Mouse (Mus musculus): ENCODE results near the gene Arap2. TPM values are rescaled to one million over a fixed set of nuclear protein-coding genes. Genes with fewer than 3 reads are reported as not detected.

The Arap2 gene
- polyA plus RNA-seq, 1 experiment = 2.7 TPM

- no peak for TF ChIP-seq CTCF (IDR thresholded peaks at IDR 0.05; ENCODE audit: control insufficient read depth, insufficient read depth, insufficient replicate concordance, low read depth, low read length)
- TF ChIP-seq POLR2A (IDR thresholded peaks at IDR 0.05; ENCODE audit: control insufficient read depth, low read depth, low read length) = no peak
- H3K4me3 ChIP-seq (ENCODE audit: control insufficient read depth, low read depth, low read length) = no peak overlapping the region
- no peaks in the 10 kb centered on the region for H3K36me3 ChIP-seq (ENCODE audit: control insufficient read depth, insufficient read depth, low read length)
- H3K27ac ChIP-seq (ENCODE audit: control insufficient read depth, insufficient read depth, low read depth, low read length) = no peak overlapping the region
- H3K27me3 ChIP-seq (ENCODE audit: control insufficient read depth, insufficient read depth, low read length) = no peaks in the 10 kb centered on the region
- H3K4me1 ChIP-seq (ENCODE audit: control insufficient read depth, insufficient read depth, low read length) = no peaks in the 10 kb centered on the region
These were observed 100.6 kb downstream of the Arap2 start for GRCm38 (mm10) chr5:62665329-62665728.

GRCm38 (mm10) chr5:62664847-62665246, 101.1 kb downstream of the Arap2 start:
- Histone ChIP-seq H3K27me3 (ENCODE audit: control insufficient read depth, insufficient read depth, low read length) (no peaks in the 10 kb centered on the region), H3K36me3 (ENCODE audit: control insufficient read depth, insufficient read depth, low read length) (no peaks in the 10 kb centered on the region), H3K4me1 (ENCODE audit: control insufficient read depth, insufficient read depth, low read length) (no peaks in the 10 kb centered on the region), H3K4me3 (ENCODE audit: control insufficient read depth, low read depth, low read length) (no peak overlapping the region), H3K27ac (ENCODE audit: control insufficient read depth, insufficient read depth, low read depth, low read length) (no peak overlapping the region)
- TF ChIP-seq CTCF (IDR thresholded peaks at IDR 0.05; ENCODE audit: control insufficient read depth, insufficient read depth, insufficient replicate concordance, low read depth, low read length) (no peak), POLR2A (IDR thresholded peaks at IDR 0.05; ENCODE audit: control insufficient read depth, low read depth, low read length) (no peak)

DNA sequence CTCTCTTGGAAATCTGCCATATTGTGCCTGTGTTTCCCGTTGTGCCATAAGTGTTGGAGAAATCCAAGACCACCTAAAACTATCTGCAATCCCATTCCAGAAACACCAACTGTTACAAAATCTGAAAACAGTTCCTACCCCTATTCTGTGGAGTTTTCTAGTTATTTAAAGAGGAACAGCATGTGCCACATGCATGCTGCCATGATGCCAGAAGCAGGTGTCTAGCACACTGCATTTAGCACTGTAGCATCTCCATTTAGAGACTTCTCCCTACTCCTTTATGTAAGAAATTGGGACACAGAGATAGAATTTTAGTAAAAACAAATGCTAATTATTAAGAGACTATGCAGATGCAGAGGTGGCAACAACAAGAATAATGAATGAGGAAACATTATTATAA, 102.8 kb downstream of the Arap2 start:
- H3K27me3 ChIP-seq (ENCODE audit: control insufficient read depth, insufficient read depth, low read length) = no peaks in the 10 kb centered on the region
- no peak overlapping the region for H3K4me3 ChIP-seq (ENCODE audit: control insufficient read depth, low read depth, low read length)
- H3K36me3 ChIP-seq (ENCODE audit: control insufficient read depth, insufficient read depth, low read length) = no peaks in the 10 kb centered on the region
- TF ChIP-seq CTCF (IDR thresholded peaks at IDR 0.05; ENCODE audit: control insufficient read depth, insufficient read depth, insufficient replicate concordance, low read depth, low read length) = no peak
- TF ChIP-seq POLR2A (IDR thresholded peaks at IDR 0.05; ENCODE audit: control insufficient read depth, low read depth, low read length) = no peak
- H3K27ac ChIP-seq (ENCODE audit: control insufficient read depth, insufficient read depth, low read depth, low read length) = no peak overlapping the region
- no peaks in the 10 kb centered on the region for H3K4me1 ChIP-seq (ENCODE audit: control insufficient read depth, insufficient read depth, low read length)

GRCm38 (mm10) chr5:62653924-62654323, 112.0 kb downstream of the Arap2 start:
- no peaks in the 10 kb centered on the region for H3K36me3 ChIP-seq (ENCODE audit: control insufficient read depth, insufficient read depth, low read length)
- no peak for TF ChIP-seq CTCF (IDR thresholded peaks at IDR 0.05; ENCODE audit: control insufficient read depth, insufficient read depth, insufficient replicate concordance, low read depth, low read length)
- no peak for TF ChIP-seq POLR2A (IDR thresholded peaks at IDR 0.05; ENCODE audit: control insufficient read depth, low read depth, low read length)
- no peaks in the 10 kb centered on the region for H3K4me1 ChIP-seq (ENCODE audit: control insufficient read depth, insufficient read depth, low read length)

DNA sequence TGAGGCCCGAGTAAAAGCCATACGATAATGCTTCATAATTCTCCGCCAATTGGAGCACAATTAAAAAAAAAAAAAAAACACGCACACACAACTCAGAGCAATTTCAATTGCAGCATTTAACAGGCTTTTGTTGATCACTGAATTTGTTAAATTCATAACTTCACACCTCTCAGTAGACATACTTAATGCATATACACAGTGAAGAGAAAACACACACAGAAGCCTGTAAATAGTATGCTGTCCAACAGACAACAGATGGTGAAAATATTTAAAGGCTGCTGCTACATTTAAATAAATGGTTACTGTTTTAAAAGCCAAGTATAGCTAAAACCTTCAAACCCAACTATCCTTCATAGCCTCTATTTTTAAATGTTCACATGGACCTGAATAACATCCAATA, 123.6 kb downstream of the Arap2 start:
- no peaks in the 10 kb centered on the region for H3K4me1 ChIP-seq (ENCODE audit: control insufficient read depth, insufficient read depth, low read length)
- TF ChIP-seq POLR2A (IDR thresholded peaks at IDR 0.05; ENCODE audit: control insufficient read depth, low read depth, low read length) (no peak), CTCF (IDR thresholded peaks at IDR 0.05; ENCODE audit: control insufficient read depth, insufficient read depth, insufficient replicate concordance, low read depth, low read length) (no peak)
- H3K27ac ChIP-seq (ENCODE audit: control insufficient read depth, insufficient read depth, low read depth, low read length) = no peak overlapping the region
- H3K27me3 ChIP-seq (ENCODE audit: control insufficient read depth, insufficient read depth, low read length) = no peaks in the 10 kb centered on the region
- H3K4me3 ChIP-seq (ENCODE audit: control insufficient read depth, low read depth, low read length) = no peak overlapping the region
- H3K36me3 ChIP-seq (ENCODE audit: control insufficient read depth, insufficient read depth, low read length) = no peaks in the 10 kb centered on the region

More at GRCm38 (mm10) chr5:62653924-62654323, 112.0 kb downstream of the Arap2 start:
- Histone ChIP-seq H3K4me3 (ENCODE audit: control insufficient read depth, low read depth, low read length) (no peak overlapping the region), H3K27ac (ENCODE audit: control insufficient read depth, insufficient read depth, low read depth, low read length) (no peak overlapping the region), H3K27me3 (ENCODE audit: control insufficient read depth, insufficient read depth, low read length) (no peaks in the 10 kb centered on the region)

DNA sequence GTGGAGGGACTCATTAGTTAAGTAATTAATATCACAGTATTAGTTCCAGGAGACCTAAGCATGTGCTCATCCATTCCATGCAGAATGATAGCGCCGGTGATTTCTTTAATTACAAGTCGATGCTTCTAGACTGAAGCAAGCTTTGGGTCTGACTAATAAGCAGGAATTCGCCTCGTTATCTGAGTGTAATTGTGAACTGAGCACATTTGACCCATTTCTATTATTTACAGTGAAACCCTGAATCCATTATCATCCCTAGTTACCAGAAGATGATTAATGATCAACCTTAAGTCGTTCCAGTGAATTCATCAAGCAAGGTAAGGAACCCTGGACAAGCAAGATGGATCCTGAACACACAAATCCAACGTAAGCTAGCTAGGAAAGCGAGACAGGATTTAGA, 125.5 kb downstream of the Arap2 start:
- Histone ChIP-seq H3K27ac (ENCODE audit: control insufficient read depth, insufficient read depth, low read depth, low read length) (no peak overlapping the region), H3K4me3 (ENCODE audit: control insufficient read depth, low read depth, low read length) (no peak overlapping the region), H3K4me1 (ENCODE audit: control insufficient read depth, insufficient read depth, low read length) (no peaks in the 10 kb centered on the region), H3K36me3 (ENCODE audit: control insufficient read depth, insufficient read depth, low read length) (no peaks in the 10 kb centered on the region), H3K27me3 (ENCODE audit: control insufficient read depth, insufficient read depth, low read length) (no peaks in the 10 kb centered on the region)
- no peak for TF ChIP-seq POLR2A (IDR thresholded peaks at IDR 0.05; ENCODE audit: control insufficient read depth, low read depth, low read length)
- no peak for TF ChIP-seq CTCF (IDR thresholded peaks at IDR 0.05; ENCODE audit: control insufficient read depth, insufficient read depth, insufficient replicate concordance, low read depth, low read length)

DNA sequence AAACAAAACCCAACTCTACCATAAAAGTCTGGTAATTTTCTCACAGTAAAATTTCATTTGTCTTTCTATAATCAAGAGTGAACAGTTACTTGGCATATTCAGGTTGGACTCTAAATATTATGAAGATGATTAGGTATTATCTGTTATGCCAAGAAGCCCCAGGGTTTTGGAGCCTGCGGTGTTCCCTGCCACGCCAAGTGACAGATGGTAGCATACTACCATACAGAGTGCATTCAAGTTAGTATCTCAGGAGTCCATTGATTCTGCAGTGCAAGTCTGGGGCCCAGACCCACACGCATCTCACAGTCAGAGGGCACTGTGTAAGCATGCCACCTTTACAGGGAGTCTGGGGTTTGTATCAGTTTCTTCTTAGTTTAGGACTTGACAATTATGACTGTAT, 129.6 kb downstream of the Arap2 start:
- TF ChIP-seq CTCF (IDR thresholded peaks at IDR 0.05; ENCODE audit: control insufficient read depth, insufficient read depth, insufficient replicate concordance, low read depth, low read length) = no peak
- no peak for TF ChIP-seq POLR2A (IDR thresholded peaks at IDR 0.05; ENCODE audit: control insufficient read depth, low read depth, low read length)
- no peaks in the 10 kb centered on the region for H3K36me3 ChIP-seq (ENCODE audit: control insufficient read depth, insufficient read depth, low read length)
- H3K27me3 ChIP-seq (ENCODE audit: control insufficient read depth, insufficient read depth, low read length) = no peaks in the 10 kb centered on the region
- no peaks in the 10 kb centered on the region for H3K4me1 ChIP-seq (ENCODE audit: control insufficient read depth, insufficient read depth, low read length)
- H3K4me3 ChIP-seq (ENCODE audit: control insufficient read depth, low read depth, low read length) = no peak overlapping the region
- H3K27ac ChIP-seq (ENCODE audit: control insufficient read depth, insufficient read depth, low read depth, low read length) = no peak overlapping the region

- no peak overlapping the region for H3K4me3 ChIP-seq (ENCODE audit: control insufficient read depth, low read depth, low read length)
- H3K27ac ChIP-seq (ENCODE audit: control insufficient read depth, insufficient read depth, low read depth, low read length) = no peak overlapping the region
- H3K27me3 ChIP-seq (ENCODE audit: control insufficient read depth, insufficient read depth, low read length) = no peaks in the 10 kb centered on the region
- H3K36me3 ChIP-seq (ENCODE audit: control insufficient read depth, insufficient read depth, low read length) = no peaks in the 10 kb centered on the region
- H3K4me1 ChIP-seq (ENCODE audit: control insufficient read depth, insufficient read depth, low read length) = no peaks in the 10 kb centered on the region
- TF ChIP-seq POLR2A (IDR thresholded peaks at IDR 0.05; ENCODE audit: control insufficient read depth, low read depth, low read length) = no peak
- TF ChIP-seq CTCF (IDR thresholded peaks at IDR 0.05; ENCODE audit: control insufficient read depth, insufficient read depth, insufficient replicate concordance, low read depth, low read length) = no peak
These were observed 137.1 kb downstream of the Arap2 start for GRCm38 (mm10) chr5:62628901-62629300.

Measured in testis, adult 2 months (tissue).